Mouse (Mus musculus): ENCODE results near the gene Prickle3. TPM values are rescaled to one million over a fixed set of nuclear protein-coding genes. Genes with fewer than 3 reads are reported as not detected.

Gene Prickle3
- 1.6 and 2.0 TPM in 2 replicates for polyA plus RNA-seq (2015; fragmentation: Nextera tagmentation; extraction: Ambion mirVana)

DNA sequence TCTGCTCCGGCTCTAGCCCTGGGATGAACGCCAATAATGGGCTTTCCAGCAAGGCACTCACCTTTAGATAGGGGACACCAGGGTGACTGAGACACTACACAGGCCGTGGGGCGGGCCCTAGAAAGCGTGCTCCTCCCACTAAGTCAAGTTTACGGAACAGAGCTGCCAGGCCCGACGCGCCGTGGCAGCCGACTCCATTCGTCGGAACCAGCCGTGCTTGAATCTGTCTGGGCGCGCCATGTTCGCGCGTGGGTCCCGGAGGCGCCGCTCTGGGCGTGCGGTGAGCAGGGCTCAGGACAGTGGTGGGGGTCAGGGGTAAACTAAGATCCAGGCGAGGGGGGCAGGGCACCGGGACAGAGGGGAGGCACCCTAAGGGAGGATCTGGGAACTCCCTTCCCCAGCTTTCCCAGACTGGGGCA, at the start of gene Prickle3:
Gene Prickle3 (plus strand): TSS at position 40 of the 419 bp plus-strand sequence.
- H3K27ac ChIP-seq (replicated peaks), result no peak within 1 kb of the TSS
- H3K9me3 ChIP-seq, result no peaks in the 10 kb centered on the region
- no peaks in the 10 kb centered on the region for H3K4me1 ChIP-seq (replicated peaks)
- H3K27me3 ChIP-seq, result no peaks in the 10 kb centered on the region
- WGBS, result 18% methylated on average over 26 of the region's 26 CpGs
- ATAC-seq (ENCODE audit: low FRiP score, low read depth), result peak; percentile 61; the same call in 1 of the 2 replicates
- H3K36me3 ChIP-seq, result no peaks in the 10 kb centered on the region
- H3K4me3 ChIP-seq, result peak within 1 kb of the TSS; percentile 30
- peak within 1 kb of the TSS; percentile 52 for H3K4me2 ChIP-seq
- H3K9ac ChIP-seq, result peak within 1 kb of the TSS; percentile 22; the same call in 1 of the 2 replicates

GRCm38 (mm10) chrX:7610035-7610434, 47.0 kb upstream of the Prickle3 start:
- peak overlapping the region; percentile 42 for H3K4me3 ChIP-seq
- peak overlapping the region; percentile 65 for H3K27ac ChIP-seq (replicated peaks)
- H3K9me3 ChIP-seq, result no peaks in the 10 kb centered on the region
- ATAC-seq (ENCODE audit: low FRiP score, low read depth), result peak; percentile 34; the same call in 1 of the 2 replicates
- H3K36me3 ChIP-seq, result no peaks in the 10 kb centered on the region
- no peaks in the 10 kb centered on the region for H3K27me3 ChIP-seq
- 0 out of 2 replicates have a peak, but pooled peaks cover 3% of the 10 kb centered on the region for H3K4me1 ChIP-seq (replicated peaks)
- WGBS, result 27% methylated on average over 21 of the region's 21 CpGs
- peak overlapping the region; percentile 72 for H3K4me2 ChIP-seq
- H3K9ac ChIP-seq, result peak overlapping the region; percentile 59

DNA sequence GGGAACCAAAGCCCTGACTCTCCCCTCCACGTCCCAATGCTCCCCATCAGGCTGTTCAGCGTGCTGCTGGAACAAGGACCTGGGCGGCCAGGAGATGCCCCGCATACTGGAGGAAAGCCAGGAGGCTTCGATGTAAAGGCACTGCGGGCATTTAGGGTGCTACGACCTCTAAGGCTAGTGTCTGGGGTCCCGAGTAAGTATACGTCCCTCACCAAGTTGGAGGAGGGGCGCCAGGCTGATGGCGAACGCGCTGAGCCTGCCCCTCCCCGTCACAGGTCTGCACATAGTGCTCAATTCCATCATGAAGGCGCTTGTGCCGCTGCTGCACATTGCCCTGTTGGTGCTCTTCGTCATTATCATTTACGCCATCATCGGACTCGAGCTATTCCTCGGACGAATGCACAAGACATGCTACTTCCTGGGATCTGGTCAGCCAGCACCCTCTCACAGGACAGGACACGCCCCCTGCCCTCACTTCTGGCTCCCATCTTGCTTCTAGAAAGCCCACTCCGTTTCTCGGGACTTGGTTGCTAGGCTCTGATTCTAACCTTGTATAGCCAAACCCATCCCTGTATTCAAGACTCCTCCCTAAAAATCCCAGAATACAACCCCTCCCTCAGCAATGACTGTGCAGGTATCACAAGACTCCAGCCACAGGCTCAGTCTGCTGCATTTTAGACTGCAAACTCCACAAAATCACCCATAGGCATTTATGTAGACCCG, 46.4 kb upstream of the Prickle3 start:
- WGBS, result 29% methylated on average over 26 of the region's 26 CpGs
- ATAC-seq (ENCODE audit: low FRiP score, low read depth), result peak; percentile 79
- no peaks in the 10 kb centered on the region for H3K36me3 ChIP-seq
- no peaks in the 10 kb centered on the region for H3K27me3 ChIP-seq
- peak overlapping the region; percentile 65 for H3K27ac ChIP-seq (replicated peaks)
- H3K9me3 ChIP-seq, result no peaks in the 10 kb centered on the region
- peak overlapping the region; percentile 42 for H3K4me3 ChIP-seq
- H3K4me2 ChIP-seq, result peak overlapping the region; percentile 72
- peak overlapping the region; percentile 59 for H3K9ac ChIP-seq
- H3K4me1 ChIP-seq (replicated peaks), result 0 out of 2 replicates have a peak, but pooled peaks cover 3% of the 10 kb centered on the region

DNA sequence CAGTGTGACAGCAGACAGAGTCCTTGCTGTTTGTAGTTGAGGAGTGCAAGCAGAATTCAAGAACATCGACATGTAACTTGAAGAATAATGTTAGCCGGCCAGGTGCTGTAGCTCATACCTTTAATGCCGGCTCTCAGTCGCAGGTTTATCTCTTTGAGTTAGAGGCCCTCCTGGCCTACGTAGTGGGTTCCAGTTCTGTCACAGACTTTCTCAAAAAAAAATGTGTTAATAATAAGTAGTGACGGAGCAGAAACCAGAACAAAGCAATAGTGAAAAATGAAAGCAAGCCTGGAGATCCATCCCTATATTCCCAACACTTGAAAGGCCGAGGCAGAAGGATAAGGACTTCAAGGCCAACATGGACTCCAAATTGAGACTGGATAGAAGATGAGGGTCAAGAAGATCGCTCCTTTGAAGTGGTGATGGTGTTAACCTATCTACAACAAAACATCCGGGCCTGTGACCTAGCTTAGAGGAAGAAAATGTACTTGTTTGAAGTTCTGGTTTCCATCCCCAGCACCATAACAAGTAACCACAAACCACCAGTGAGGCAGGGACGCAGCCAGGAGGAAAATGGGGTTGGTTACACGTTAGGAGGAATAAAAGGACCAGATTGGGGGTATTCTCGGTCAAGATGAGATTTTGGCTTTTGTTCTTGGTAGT, 39.0 kb upstream of the Prickle3 start:
- 82% methylated on average over 12 of the region's 12 CpGs for WGBS
- no peaks in the 10 kb centered on the region for H3K9me3 ChIP-seq
- H3K4me2 ChIP-seq, result no peak overlapping the region
- no peaks in the 10 kb centered on the region for H3K36me3 ChIP-seq
- no peaks in the 10 kb centered on the region for H3K4me1 ChIP-seq (replicated peaks)
- no peak for ATAC-seq (ENCODE audit: low FRiP score, low read depth)
- no peaks in the 10 kb centered on the region for H3K27me3 ChIP-seq
- H3K4me3 ChIP-seq, result no peak overlapping the region
- H3K27ac ChIP-seq (replicated peaks), result no peak overlapping the region
- no peak overlapping the region for H3K9ac ChIP-seq

GRCm38 (mm10) chrX:7632560-7632959, 24.5 kb upstream of the Prickle3 start:
- Histone ChIP-seq H3K4me3 (no peak overlapping the region), H3K36me3 (no peaks in the 10 kb centered on the region), H3K27me3 (no peaks in the 10 kb centered on the region), H3K27ac (replicated peaks) (no peak overlapping the region), H3K4me2 (no peak overlapping the region), H3K9ac (no peak overlapping the region), H3K4me1 (replicated peaks) (no peaks in the 10 kb centered on the region), H3K9me3 (no peaks in the 10 kb centered on the region)
- 87% methylated on average over 6 of the region's 6 CpGs for WGBS
- ATAC-seq (ENCODE audit: low FRiP score, low read depth), result no peak

DNA sequence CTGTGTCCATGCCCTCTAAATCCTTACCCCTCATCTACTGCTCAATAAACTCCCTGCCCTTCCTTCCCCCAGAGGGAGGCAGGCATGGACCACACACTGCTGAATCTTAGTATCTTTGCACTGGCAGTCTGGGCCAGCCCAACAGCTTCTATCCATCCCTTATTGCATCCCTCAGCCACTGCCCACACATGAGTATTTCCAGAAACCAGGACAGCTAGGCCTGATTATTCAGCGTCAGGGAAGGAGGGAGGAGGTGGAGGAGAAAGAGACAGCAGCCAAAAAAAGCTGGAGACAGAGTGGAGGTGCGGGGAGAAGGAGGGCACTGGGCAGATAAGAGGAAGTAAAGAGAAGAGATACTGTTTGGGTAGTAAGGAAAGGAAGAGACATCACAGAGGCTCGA, 22.0 kb upstream of the Prickle3 start:
- 75% methylated on average over 3 of the region's 3 CpGs for WGBS
- Histone ChIP-seq H3K4me3 (no peak overlapping the region), H3K9me3 (no peaks in the 10 kb centered on the region), H3K27ac (replicated peaks) (no peak overlapping the region), H3K4me2 (no peak overlapping the region), H3K36me3 (no peaks in the 10 kb centered on the region), H3K27me3 (no peaks in the 10 kb centered on the region), H3K9ac (no peak overlapping the region), H3K4me1 (replicated peaks) (no peaks in the 10 kb centered on the region)
- no peak for ATAC-seq (ENCODE audit: low FRiP score, low read depth)

DNA sequence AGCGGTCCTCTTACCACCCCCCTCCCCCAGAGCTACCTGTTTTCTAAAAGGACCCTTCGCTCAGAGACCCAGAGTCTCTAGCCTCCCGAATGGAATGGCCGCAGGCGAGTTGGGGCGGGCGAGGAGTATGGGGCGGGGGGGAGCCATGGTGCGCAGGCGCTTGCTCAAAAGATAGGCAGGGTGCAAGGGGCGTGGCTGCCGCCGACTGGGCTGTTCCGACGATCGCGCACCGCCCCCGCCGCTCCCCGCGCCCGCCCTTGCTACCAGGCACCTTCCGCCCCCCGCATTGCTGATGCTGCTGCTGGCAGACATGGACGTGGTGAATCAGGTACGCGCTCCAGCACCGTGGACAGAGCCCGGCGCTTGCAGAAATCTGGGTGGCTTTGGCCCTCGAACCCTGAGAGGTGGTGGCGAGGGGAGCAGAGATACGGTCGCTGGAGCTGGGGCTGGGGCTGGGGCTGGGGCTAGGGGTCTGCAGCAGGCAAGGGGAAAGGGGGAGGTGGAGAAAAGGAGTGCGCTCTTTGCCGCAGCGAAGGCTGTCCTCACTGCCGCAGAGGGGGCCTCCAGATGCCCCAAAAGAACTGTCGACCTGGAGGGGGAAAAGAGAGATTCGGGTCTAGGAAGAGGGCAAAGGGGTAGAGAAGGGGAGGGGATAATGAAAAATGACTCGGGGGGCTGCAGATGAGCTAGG, 18.5 kb upstream of the Prickle3 start, which contains the start of gene Syp:
Gene Syp (plus strand): TSS at position 71 of the 691 bp plus-strand sequence.
- H3K4me1 ChIP-seq (replicated peaks), result 0 out of 2 replicates have a peak, but pooled peaks cover 6% of the 10 kb centered on the region
- no peaks in the 10 kb centered on the region for H3K36me3 ChIP-seq
- 20% methylated on average over 36 of the region's 42 CpGs for WGBS
- H3K9ac ChIP-seq, result peak within 1 kb of the TSS; percentile 64
- H3K4me3 ChIP-seq, result peak within 1 kb of the TSS; percentile 51
- no peaks in the 10 kb centered on the region for H3K27me3 ChIP-seq
- H3K9me3 ChIP-seq, result no peaks in the 10 kb centered on the region
- peak within 1 kb of the TSS; percentile 87 for H3K27ac ChIP-seq (replicated peaks)
- peak within 1 kb of the TSS; percentile 63 for H3K4me2 ChIP-seq
- ATAC-seq (ENCODE audit: low FRiP score, low read depth), result peak; percentile 88

DNA sequence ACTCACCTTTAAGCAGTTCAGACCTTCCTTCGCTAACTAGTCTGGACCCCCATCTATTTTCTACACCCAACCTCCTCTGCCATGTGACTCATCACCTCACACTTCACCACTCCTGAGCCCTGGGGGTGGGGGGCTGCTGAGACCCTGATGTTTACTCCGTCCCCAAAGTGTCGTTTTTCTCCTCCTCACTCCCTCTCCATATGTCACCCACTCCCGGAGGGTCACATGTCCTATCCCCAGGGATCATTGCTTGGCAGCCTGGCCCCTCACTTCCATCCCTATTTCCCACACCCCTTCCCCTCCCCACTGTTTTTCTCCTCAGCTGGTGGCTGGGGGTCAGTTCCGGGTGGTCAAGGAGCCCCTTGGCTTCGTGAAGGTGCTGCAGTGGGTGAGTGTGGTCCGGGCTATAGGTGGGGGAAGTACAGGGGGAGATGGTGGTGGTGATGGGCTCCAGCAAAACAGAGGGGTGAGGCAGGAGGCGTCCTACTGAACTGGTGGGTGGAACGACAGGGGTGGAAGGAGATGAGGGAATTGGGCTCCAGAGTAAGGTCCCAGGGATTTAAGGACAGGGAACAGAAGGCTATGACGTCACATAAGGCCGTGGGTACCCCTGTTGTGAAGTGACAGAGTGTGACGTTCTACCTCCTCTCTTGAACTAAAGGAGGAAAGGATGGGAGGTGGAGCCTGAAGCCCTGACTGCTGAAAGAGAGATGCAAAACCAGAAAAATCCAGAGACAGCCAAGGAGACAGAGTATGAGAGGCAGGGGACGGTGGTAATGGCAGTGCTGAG, 17.3 kb upstream of the Prickle3 start:
- H3K36me3 ChIP-seq, result no peaks in the 10 kb centered on the region
- no peaks in the 10 kb centered on the region for H3K27me3 ChIP-seq
- 27% methylated on average over 13 of the region's 13 CpGs for WGBS
- peak overlapping the region; percentile 87 for H3K27ac ChIP-seq (replicated peaks)
- H3K4me2 ChIP-seq, result peak overlapping the region; percentile 63
- no peaks in the 10 kb centered on the region for H3K9me3 ChIP-seq
- H3K4me3 ChIP-seq, result peak overlapping the region; percentile 51
- 0 out of 2 replicates have a peak, but pooled peaks cover 6% of the 10 kb centered on the region for H3K4me1 ChIP-seq (replicated peaks)
- peak; percentile 36 for ATAC-seq (ENCODE audit: low FRiP score, low read depth)
- H3K9ac ChIP-seq, result peak overlapping the region; percentile 64

DNA sequence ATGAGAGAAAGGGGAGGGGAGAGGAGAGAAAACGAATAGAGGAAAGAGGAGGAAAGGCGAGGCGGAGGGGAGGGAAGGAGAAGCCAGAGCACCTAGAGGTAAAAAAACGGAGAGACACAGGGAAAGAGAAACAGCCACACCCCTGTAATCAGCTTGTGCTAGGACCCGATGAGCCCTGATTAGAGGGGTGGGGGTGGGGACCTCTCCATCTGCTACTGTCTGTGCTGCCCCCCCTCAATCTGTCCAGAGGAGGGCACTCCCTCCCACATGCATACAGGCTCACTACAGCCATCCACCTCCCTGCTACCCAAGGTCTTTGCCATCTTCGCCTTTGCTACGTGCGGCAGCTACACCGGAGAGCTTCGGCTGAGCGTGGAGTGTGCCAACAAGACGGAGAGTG, 16.3 kb upstream of the Prickle3 start:
- Histone ChIP-seq H3K4me3 (peak overlapping the region; percentile 22; the same call in 1 of the 2 replicates), H3K36me3 (no peaks in the 10 kb centered on the region), H3K9me3 (no peaks in the 10 kb centered on the region), H3K9ac (0 out of 2 replicates have a peak overlapping the region, but pooled peaks have one; percentile 16), H3K4me2 (peak overlapping the region; percentile 63), H3K4me1 (replicated peaks) (0 out of 2 replicates have a peak, but pooled peaks cover 6% of the 10 kb centered on the region), H3K27me3 (no peaks in the 10 kb centered on the region), H3K27ac (replicated peaks) (no peak overlapping the region)
- no peak for ATAC-seq (ENCODE audit: low FRiP score, low read depth)
- WGBS, result 63% methylated on average over 10 of the region's 12 CpGs

DNA sequence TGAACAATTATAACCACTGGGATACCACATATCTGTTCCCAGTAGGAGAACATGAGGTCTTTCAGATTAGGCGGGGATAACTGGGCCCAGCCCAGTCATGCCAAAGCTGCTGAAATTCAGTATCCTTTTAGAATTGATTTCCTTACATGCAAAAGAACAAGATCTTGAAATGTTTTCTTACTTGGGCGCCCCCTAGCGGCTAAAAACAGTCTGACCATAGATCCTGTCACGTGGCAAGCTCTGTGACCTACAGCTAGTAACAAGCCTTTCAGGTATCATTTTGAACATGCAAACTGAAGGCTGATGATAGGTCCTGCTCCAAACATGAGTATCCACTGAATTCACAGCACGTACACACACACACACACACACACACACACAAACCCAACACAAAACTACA, 11.7 kb upstream of the Prickle3 start:
- Histone ChIP-seq H3K27ac (replicated peaks) (no peak overlapping the region), H3K4me1 (replicated peaks) (peaks cover 11% of the 10 kb centered on the region), H3K9ac (no peak overlapping the region), H3K36me3 (no peaks in the 10 kb centered on the region), H3K4me3 (no peak overlapping the region), H3K9me3 (no peaks in the 10 kb centered on the region), H3K4me2 (no peak overlapping the region), H3K27me3 (no peaks in the 10 kb centered on the region)
- ATAC-seq (ENCODE audit: low FRiP score, low read depth), result no peak
- 20% methylated on average over 5 of the region's 5 CpGs for WGBS

GRCm38 (mm10) chrX:7648671-7649304, 8.3 kb upstream of the Prickle3 start:
- Histone ChIP-seq H3K27ac (replicated peaks) (peak overlapping the region; percentile 75), H3K36me3 (no peaks in the 10 kb centered on the region), H3K9me3 (no peaks in the 10 kb centered on the region), H3K4me3 (peak overlapping the region; percentile 37), H3K4me2 (peak overlapping the region; percentile 55), H3K9ac (peak overlapping the region; percentile 19; the same call in 1 of the 2 replicates), H3K27me3 (no peaks in the 10 kb centered on the region), H3K4me1 (replicated peaks) (peaks cover 4% of the 10 kb centered on the region)
- WGBS, result 13% methylated on average over 25 of the region's 25 CpGs
- peak; percentile 95 for ATAC-seq (ENCODE audit: low FRiP score, low read depth)
